Mouse (Mus musculus): ENCODE results near the gene Ehd4.

Gene Ehd4

DNA sequence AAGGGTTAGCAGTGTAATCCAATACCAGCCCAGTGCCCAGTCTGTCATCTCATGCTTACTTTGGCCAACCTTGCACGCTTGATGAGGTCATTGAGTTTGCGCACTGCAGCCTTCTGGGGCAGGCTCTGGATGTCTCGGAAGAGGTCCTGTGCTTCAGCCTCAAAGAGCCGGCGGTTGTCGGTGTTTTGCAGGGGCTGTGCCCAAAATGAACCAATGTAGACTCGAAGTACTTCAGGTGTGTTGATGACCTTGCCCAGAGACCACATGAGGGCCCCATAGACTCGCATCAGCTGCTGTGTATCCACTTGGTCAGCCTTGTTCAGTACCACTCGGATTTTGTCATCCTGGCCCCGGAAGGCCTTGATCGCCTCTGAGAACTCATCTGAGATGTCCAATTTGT lies 52.4 kb downstream of the Ehd4 start:
- Histone ChIP-seq H3K27me3 (ENCODE audit: insufficient read depth, low read length) (no peaks in the 10 kb centered on the region), H3K4me1 (replicated peaks; ENCODE audit: low read depth, low read length) (0 out of 2 replicates have a peak, but pooled peaks cover 4% of the 10 kb centered on the region), H3K36me3 (ENCODE audit: insufficient read depth, low read length) (peaks cover 38% of the 10 kb centered on the region), H3K9me3 (ENCODE audit: low read length) (no peaks in the 10 kb centered on the region), H3K4me3 (replicated peaks; ENCODE audit: low read length) (no peak overlapping the region)
- TF ChIP-seq NANOG (IDR thresholded peaks at IDR 0.05; ENCODE audit: borderline replicate concordance, low read length) (no peak), CTCF (conservative IDR thresholded peaks at IDR 0.05; ENCODE audit: low read length) (no peak), POU5F1 (IDR thresholded peaks at IDR 0.05; ENCODE audit: borderline replicate concordance, low read length) (no peak)

- no peaks in the 10 kb centered on the region for H3K27me3 ChIP-seq (ENCODE audit: insufficient read depth, low read length)
- H3K36me3 ChIP-seq (ENCODE audit: insufficient read depth, low read length), result peaks cover 46% of the 10 kb centered on the region
- no peaks in the 10 kb centered on the region for H3K9me3 ChIP-seq (ENCODE audit: low read length)
- no peak for TF ChIP-seq NANOG (IDR thresholded peaks at IDR 0.05; ENCODE audit: borderline replicate concordance, low read length)
- no peak overlapping the region for H3K4me3 ChIP-seq (replicated peaks; ENCODE audit: low read length)
- H3K4me1 ChIP-seq (replicated peaks; ENCODE audit: low read depth, low read length), result peaks cover 10% of the 10 kb centered on the region
Observed at GRCm38 (mm10) chr2:120099886-120100285, 54.5 kb downstream of the Ehd4 start.

DNA sequence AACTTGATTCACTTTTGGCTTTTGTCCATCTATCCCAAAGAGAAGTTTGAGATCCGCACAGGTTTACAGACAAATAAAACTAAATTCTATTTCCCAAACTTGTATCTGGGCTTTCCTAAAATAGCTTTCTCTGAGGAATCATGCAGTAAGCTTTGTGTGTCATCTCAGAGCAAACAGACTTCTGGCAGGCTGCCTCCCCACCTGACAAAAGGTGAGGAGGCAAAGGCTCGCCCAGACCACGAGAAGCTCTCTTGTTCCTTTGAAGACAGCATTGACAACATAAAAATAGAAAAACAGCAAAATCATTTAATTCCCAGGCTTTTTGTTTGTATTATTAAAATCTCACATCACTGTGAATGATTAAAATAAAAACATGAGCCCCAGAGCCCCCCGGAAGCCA lies 55.1 kb downstream of the Ehd4 start:
- Histone ChIP-seq H3K4me1 (replicated peaks; ENCODE audit: low read depth, low read length) (peaks cover 10% of the 10 kb centered on the region), H3K4me3 (replicated peaks; ENCODE audit: low read length) (no peak overlapping the region), H3K36me3 (ENCODE audit: insufficient read depth, low read length) (peaks cover 46% of the 10 kb centered on the region), H3K27me3 (ENCODE audit: insufficient read depth, low read length) (no peaks in the 10 kb centered on the region), H3K9me3 (ENCODE audit: low read length) (no peaks in the 10 kb centered on the region)
- TF ChIP-seq CTCF (conservative IDR thresholded peaks at IDR 0.05; ENCODE audit: low read length) (no peak), POU5F1 (IDR thresholded peaks at IDR 0.05; ENCODE audit: borderline replicate concordance, low read length) (no peak)

GRCm38 (mm10) chr2:120098781-120099202 lies 55.6 kb downstream of the Ehd4 start:
- no peaks in the 10 kb centered on the region for H3K9me3 ChIP-seq (ENCODE audit: low read length)
- no peak for TF ChIP-seq CTCF (conservative IDR thresholded peaks at IDR 0.05; ENCODE audit: low read length)
- TF ChIP-seq NANOG (IDR thresholded peaks at IDR 0.05; ENCODE audit: borderline replicate concordance, low read length), result no peak
- TF ChIP-seq POU5F1 (IDR thresholded peaks at IDR 0.05; ENCODE audit: borderline replicate concordance, low read length), result no peak

DNA sequence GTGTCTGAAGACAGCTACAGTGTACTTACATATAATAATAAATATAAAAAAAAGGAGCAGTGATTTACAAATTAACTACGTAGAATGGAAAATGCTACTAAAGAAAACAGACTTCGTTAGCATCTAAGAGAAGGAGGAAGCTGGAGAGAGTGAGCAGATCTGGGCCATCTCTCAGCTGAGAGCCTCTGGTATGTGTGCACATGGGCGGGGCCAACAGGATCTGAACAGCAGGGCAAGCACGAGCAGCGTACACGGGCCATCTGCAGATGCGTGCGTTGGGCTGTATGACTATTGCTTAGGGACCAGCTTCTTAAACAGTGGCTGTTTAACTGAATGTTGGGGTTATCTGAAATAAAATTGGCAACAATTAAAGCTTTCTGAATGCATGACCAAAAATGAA lies 56.5 kb downstream of the Ehd4 start:
- H3K4me3 ChIP-seq (replicated peaks; ENCODE audit: low read length), result no peak overlapping the region
- H3K27me3 ChIP-seq (ENCODE audit: insufficient read depth, low read length), result no peaks in the 10 kb centered on the region
- TF ChIP-seq NANOG (IDR thresholded peaks at IDR 0.05; ENCODE audit: borderline replicate concordance, low read length) (no peak), POU5F1 (IDR thresholded peaks at IDR 0.05; ENCODE audit: borderline replicate concordance, low read length) (no peak), CTCF (conservative IDR thresholded peaks at IDR 0.05; ENCODE audit: low read length) (no peak)
- H3K4me1 ChIP-seq (replicated peaks; ENCODE audit: low read depth, low read length), result peaks cover 19% of the 10 kb centered on the region
- peaks cover 52% of the 10 kb centered on the region for H3K36me3 ChIP-seq (ENCODE audit: insufficient read depth, low read length)
- no peaks in the 10 kb centered on the region for H3K9me3 ChIP-seq (ENCODE audit: low read length)

More at GRCm38 (mm10) chr2:120098781-120099202, 55.6 kb downstream of the Ehd4 start:
- Histone ChIP-seq H3K4me3 (replicated peaks; ENCODE audit: low read length) (no peak overlapping the region), H3K36me3 (ENCODE audit: insufficient read depth, low read length) (peaks cover 46% of the 10 kb centered on the region), H3K4me1 (replicated peaks; ENCODE audit: low read depth, low read length) (peaks cover 12% of the 10 kb centered on the region), H3K27me3 (ENCODE audit: insufficient read depth, low read length) (no peaks in the 10 kb centered on the region)

- H3K4me3 ChIP-seq (replicated peaks; ENCODE audit: low read length), result no peak overlapping the region
- H3K36me3 ChIP-seq (ENCODE audit: insufficient read depth, low read length), result peaks cover 52% of the 10 kb centered on the region
- no peaks in the 10 kb centered on the region for H3K9me3 ChIP-seq (ENCODE audit: low read length)
- H3K27me3 ChIP-seq (ENCODE audit: insufficient read depth, low read length), result no peaks in the 10 kb centered on the region
- no peak for TF ChIP-seq POU5F1 (IDR thresholded peaks at IDR 0.05; ENCODE audit: borderline replicate concordance, low read length)
- TF ChIP-seq NANOG (IDR thresholded peaks at IDR 0.05; ENCODE audit: borderline replicate concordance, low read length), result no peak
- TF ChIP-seq CTCF (conservative IDR thresholded peaks at IDR 0.05; ENCODE audit: low read length), result no peak
- H3K4me1 ChIP-seq (replicated peaks; ENCODE audit: low read depth, low read length), result peaks cover 19% of the 10 kb centered on the region
Observed at GRCm38 (mm10) chr2:120096711-120097110, 57.7 kb downstream of the Ehd4 start.

DNA sequence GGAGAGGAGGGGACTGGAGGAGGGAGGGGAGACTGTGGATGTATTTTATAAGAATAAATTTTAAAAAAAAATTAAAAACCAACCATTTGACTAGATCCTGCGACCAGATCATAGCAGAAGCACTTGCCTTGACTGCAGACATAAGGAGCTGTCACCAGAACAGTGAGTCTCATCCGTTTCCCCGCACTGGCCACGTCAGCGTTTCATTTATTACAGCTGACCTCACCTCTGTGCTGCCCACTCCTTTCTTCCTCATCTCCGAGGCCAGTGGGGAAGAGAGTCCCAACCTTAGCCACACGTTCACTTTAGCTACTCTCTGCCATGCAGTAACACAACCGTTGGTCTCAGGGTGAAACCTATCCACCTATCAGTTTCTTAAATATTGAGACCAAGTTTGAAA lies 58.2 kb downstream of the Ehd4 start:
- H3K9me3 ChIP-seq (ENCODE audit: low read length), result no peaks in the 10 kb centered on the region
- peaks cover 19% of the 10 kb centered on the region for H3K4me1 ChIP-seq (replicated peaks; ENCODE audit: low read depth, low read length)
- peaks cover 52% of the 10 kb centered on the region for H3K36me3 ChIP-seq (ENCODE audit: insufficient read depth, low read length)
- no peak overlapping the region for H3K4me3 ChIP-seq (replicated peaks; ENCODE audit: low read length)
- H3K27me3 ChIP-seq (ENCODE audit: insufficient read depth, low read length), result no peaks in the 10 kb centered on the region
- TF ChIP-seq NANOG (IDR thresholded peaks at IDR 0.05; ENCODE audit: borderline replicate concordance, low read length), result no peak
- TF ChIP-seq CTCF (conservative IDR thresholded peaks at IDR 0.05; ENCODE audit: low read length), result no peak
- no peak for TF ChIP-seq POU5F1 (IDR thresholded peaks at IDR 0.05; ENCODE audit: borderline replicate concordance, low read length)

DNA sequence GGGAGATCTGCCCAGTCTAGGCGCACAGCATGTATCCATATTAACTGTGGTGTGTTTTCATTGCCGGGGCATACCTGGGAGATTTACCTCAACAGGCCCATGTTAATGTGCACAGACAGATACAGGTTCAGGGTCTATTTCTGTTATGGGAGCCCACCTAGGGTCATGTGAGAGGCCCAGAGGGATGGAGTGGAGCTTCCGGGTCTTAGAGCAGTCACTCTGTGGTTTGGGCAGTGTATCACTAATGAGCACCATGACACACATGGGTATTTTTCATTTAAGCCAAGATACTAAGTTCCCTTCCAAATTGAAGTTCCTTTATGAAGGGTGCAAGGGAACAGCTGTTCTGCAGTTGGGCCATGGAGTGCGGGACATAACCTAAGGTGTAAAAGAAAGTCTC lies 59.2 kb downstream of the Ehd4 start:
- no peak for TF ChIP-seq POU5F1 (IDR thresholded peaks at IDR 0.05; ENCODE audit: borderline replicate concordance, low read length)
- H3K4me3 ChIP-seq (replicated peaks; ENCODE audit: low read length), result no peak overlapping the region
- no peaks in the 10 kb centered on the region for H3K27me3 ChIP-seq (ENCODE audit: insufficient read depth, low read length)
- peaks cover 52% of the 10 kb centered on the region for H3K36me3 ChIP-seq (ENCODE audit: insufficient read depth, low read length)
- no peaks in the 10 kb centered on the region for H3K9me3 ChIP-seq (ENCODE audit: low read length)
- H3K4me1 ChIP-seq (replicated peaks; ENCODE audit: low read depth, low read length), result peaks cover 19% of the 10 kb centered on the region

DNA sequence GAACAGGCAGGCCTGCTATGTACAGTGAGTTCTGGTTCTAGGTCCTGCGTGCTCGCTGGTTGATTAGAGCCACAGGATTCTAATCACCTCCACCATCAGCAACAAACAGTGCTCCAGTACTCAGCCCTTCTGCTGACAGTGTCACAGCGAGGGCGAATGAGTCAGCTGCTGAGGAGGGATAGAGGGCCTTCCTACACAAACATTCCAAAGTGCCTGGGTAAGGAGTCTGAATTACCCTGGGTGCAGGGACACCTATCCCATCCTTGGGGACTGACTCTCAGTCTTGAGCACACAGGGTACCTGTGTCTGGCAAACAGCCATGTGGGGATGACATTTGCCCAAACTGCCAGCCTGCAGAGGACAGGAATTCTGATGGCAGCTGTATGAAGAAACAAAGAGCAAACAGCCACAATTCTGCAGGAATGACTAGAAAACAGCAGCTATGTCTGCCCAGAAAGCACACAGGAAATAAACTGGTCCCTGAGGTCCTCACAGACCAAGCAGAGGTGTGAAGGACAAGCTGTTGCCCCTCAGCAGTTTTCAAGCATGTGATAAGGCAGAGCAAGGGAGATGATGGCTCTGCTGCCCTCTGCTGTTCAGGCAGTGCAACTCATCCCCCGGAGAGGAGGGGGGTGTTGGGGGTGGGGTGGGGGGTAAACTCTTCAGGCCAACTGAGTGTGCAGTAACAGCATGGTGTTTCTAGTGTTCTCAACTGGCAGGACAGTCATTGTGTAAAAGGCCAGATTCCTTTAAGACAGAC lies 60.6 kb downstream of the Ehd4 start:
- Histone ChIP-seq H3K4me1 (replicated peaks; ENCODE audit: low read depth, low read length) (peaks cover 19% of the 10 kb centered on the region), H3K27me3 (ENCODE audit: insufficient read depth, low read length) (no peaks in the 10 kb centered on the region), H3K9me3 (ENCODE audit: low read length) (no peaks in the 10 kb centered on the region), H3K4me3 (replicated peaks; ENCODE audit: low read length) (no peak overlapping the region), H3K36me3 (ENCODE audit: insufficient read depth, low read length) (peaks cover 52% of the 10 kb centered on the region)
- TF ChIP-seq NANOG (IDR thresholded peaks at IDR 0.05; ENCODE audit: borderline replicate concordance, low read length) (no peak), CTCF (conservative IDR thresholded peaks at IDR 0.05; ENCODE audit: low read length) (peak; percentile 34)

All from E14TG2a.4 (cell line).